ENCODE assay signal across 8 mouse cellular contexts in the genomic region with DNA sequence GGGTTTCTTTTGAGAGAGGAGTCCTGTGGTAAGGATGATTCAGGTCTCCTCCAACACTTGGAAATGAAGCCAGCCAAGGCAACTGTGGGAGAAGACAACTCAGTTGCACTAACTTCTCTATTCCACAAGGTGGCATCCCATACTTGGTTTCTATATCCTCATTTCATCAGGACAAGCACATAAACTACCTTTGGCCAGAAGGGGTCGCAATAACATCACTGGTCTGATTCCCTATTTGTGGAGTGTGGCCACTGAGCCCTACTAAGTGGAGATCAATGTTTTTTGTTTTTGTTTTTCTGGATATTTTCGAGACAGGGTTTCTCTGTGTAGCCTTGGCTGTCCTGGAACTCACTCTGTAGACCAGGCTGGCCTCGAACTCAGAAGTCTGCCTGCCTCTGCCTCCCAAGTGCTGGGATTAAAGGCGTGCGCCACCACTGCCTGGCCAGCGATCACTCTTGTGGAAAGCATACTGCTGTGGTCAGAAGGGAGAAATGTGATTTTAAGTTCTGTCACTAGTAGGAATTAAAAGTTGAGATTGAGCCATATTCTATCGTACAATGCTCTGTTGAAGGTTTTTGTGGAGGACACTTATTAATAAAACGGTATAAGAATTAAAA.
DNase-seq lines count a peak whose midpoint lies in the region; ATAC-seq and TF ChIP-seq lines count a peak whose summit lies in the region.
"Not testable (repeated sequence)": the region's sequence is repeated elsewhere in the genome, so short reads cannot be mapped to it uniquely, and the experiment has no call there.

No protein-coding gene starts in this region.

- not testable (repeated sequence) for H3K9ac ChIP-seq in heart, embryonic 14.5 days (ENCODE audit: low read length)

- TF ChIP-seq POLR2A in thymus, adult 2 months (IDR thresholded peaks at IDR 0.05; ENCODE audit: control insufficient read depth, extremely low read depth, insufficient read depth, low read length, poor library complexity) = not testable (repeated sequence)

- H3K4me2 ChIP-seq in heart, embryonic 14.5 days (ENCODE audit: low read length) = not testable (repeated sequence)

- not testable (repeated sequence) for H3K36me3 ChIP-seq in heart, embryonic 14.5 days (ENCODE audit: control insufficient read depth, insufficient read depth, low read length); thymus, adult 2 months (ENCODE audit: control insufficient read depth, insufficient read depth, low read length)

- not testable (repeated sequence) for H3K4me3 ChIP-seq in heart, embryonic 14.5 days (ENCODE audit: control insufficient read depth in 1 of 2, insufficient read depth in 1 of 2, low read depth in 1 of 2, low read length in 2 of 2); thymus, adult 2 months (ENCODE audit: control insufficient read depth, insufficient read depth, low read length)

- H3K9me3 ChIP-seq in heart, embryonic 14.5 days (ENCODE audit: control insufficient read depth, low read length) = not testable (repeated sequence)

- H3K4me1 ChIP-seq in heart, embryonic 14.5 days (ENCODE audit: control insufficient read depth in 2 of 2, insufficient read depth in 2 of 2, low read length in 2 of 2); thymus, adult 2 months (replicated peaks; ENCODE audit: control insufficient read depth, insufficient read depth, low read length): not testable (repeated sequence)

- peak; percentile 30 to 41 for DNase-seq in CD8-positive naive resting alpha-beta T cell, adult 2 months (ENCODE audit: low read depth in 2 of 2, low spot score in 2 of 2)
- DNase-seq in c-Kit-negative CD71-positive TER-119-positive erythroid progenitor cells, embryonic 14.5 days (ENCODE audit: low read depth, low spot score) = peak; percentile 42
- peak; percentile 81 for DNase-seq in fibroblast of lung, adult 2 months (ENCODE audit: low read depth)
- peak; percentile 17 for DNase-seq in kidney, postnatal 10 days
- DNase-seq in liver = peak; percentile 33
- peak; percentile 49 for DNase-seq in thymus, adult 2 months

- H3K27me3 ChIP-seq in heart, embryonic 14.5 days (ENCODE audit: control insufficient read depth, insufficient read depth, low read length); thymus, adult 2 months (ENCODE audit: control insufficient read depth, insufficient read depth, low read length): not testable (repeated sequence)

- TF ChIP-seq CTCF in thymus, adult 2 months (IDR thresholded peaks at IDR 0.05; ENCODE audit: borderline replicate concordance, control insufficient read depth, extremely low read depth, insufficient read depth, low read length, poor library complexity) = not testable (repeated sequence)

- H3K27ac ChIP-seq in heart, embryonic 14.5 days (replicated peaks in 1 of 2; ENCODE audit: control insufficient read depth in 1 of 2, insufficient read depth in 1 of 2, low read depth in 2 of 2, low read length in 2 of 2); thymus, adult 2 months (ENCODE audit: control insufficient read depth, insufficient read depth, low read length): not testable (repeated sequence)

- peak; percentile 49; the same call in 1 of the 2 replicates for ATAC-seq in heart, embryonic 14.5 days (ENCODE audit: insufficient number of reproducible peaks, insufficient read depth, low FRiP score, low read depth)
- peak; percentile 63 for ATAC-seq in monocyte, adult 5-6 weeks (replicated peaks; ENCODE audit: insufficient number of reproducible peaks, low FRiP score, low TSS enrichment, poor library complexity, severe bottlenecking)

- WGBS in heart, embryonic 14.5 days = 62% methylated on average over 8 of the region's 8 CpGs
- WGBS in thymus, adult 2 months = 72% methylated on average over 8 of the region's 8 CpGs

Comparison
In these comparisons a context has a peak if more than half of its experiments do, and no peak if none do; other contexts are left out.
1. DNase-seq: peak in every context shown above with its lines; median percentile 81 in fibroblast of lung, adult 2 months; 49 in thymus, adult 2 months; 42 in c-Kit-negative CD71-positive TER-119-positive erythroid progenitor cells, embryonic 14.5 days; 36 in CD8-positive naive resting alpha-beta T cell, adult 2 months; 33 in liver; 17 in kidney, postnatal 10 days.